Mouse (Mus musculus) heart, embryonic 14.5 days (tissue): Measurements from ENCODE around the gene Fryl. TPM values are rescaled to one million over a fixed set of nuclear protein-coding genes. Genes with fewer than 3 reads are reported as not detected.

ENCODE experiments used
- ATAC-seq: fragments of 200-750 bp; cut with Nextera tagmentation; 2 replicates; pipeline ENCODE4 v1.8.0; 2017; ENCODE audit warnings: low read depth, moderate TSS enrichment; ENCODE audit not compliant: insufficient number of reproducible peaks, insufficient read depth, low FRiP score
- H3K27ac ChIP-seq, 2 experiments: fragments of 200-500 bp in 1 of 2; fragments of 300-500 bp in 1 of 2; sonication (generic) in 1 of 2; replicated peaks in 1 of 2; 2 replicates each; pipeline ENCODE4 v1.5.1; 2012 to 2014; ENCODE audit warnings: low read depth in 2 of 2, low read length in 2 of 2, control low read depth in 1 of 2, mild to moderate bottlenecking in 1 of 2, mixed read lengths in 1 of 2; ENCODE audit not compliant: control insufficient read depth in 1 of 2, insufficient read depth in 1 of 2
- H3K27me3 ChIP-seq: fragments of 300-500 bp; sonication (generic); 2 replicates; pipeline ENCODE4 v1.6.1; 2014; ENCODE audit warnings: mild to moderate bottlenecking, low read length, control low read depth; ENCODE audit not compliant: control insufficient read depth, insufficient read depth
- H3K36me3 ChIP-seq: fragments of 300-500 bp; sonication (generic); 2 replicates; pipeline ENCODE4 v1.6.1; 2014; ENCODE audit warnings: mild to moderate bottlenecking, control low read depth, low read length, mixed read lengths; ENCODE audit not compliant: control insufficient read depth, insufficient read depth
- H3K4me1 ChIP-seq, 2 experiments: fragments of 200-500 bp in 1 of 2; fragments of 300-500 bp in 1 of 2; sonication (generic) in 1 of 2; 2 replicates each; pipeline ENCODE4 v1.6.1; 2012 to 2014; ENCODE audit warnings: low read length in 2 of 2, control low read depth in 1 of 2, mixed read lengths in 1 of 2; ENCODE audit not compliant: control insufficient read depth in 2 of 2, insufficient read depth in 2 of 2
- H3K4me2 ChIP-seq: fragments of 300-500 bp; sonication (generic); 2 replicates; pipeline ENCODE4 v1.6.1; 2014; ENCODE audit warnings: mild to moderate bottlenecking, low read length
- H3K4me3 ChIP-seq, 2 experiments: fragments of 200-500 bp in 1 of 2; fragments of 300-500 bp in 1 of 2; sonication (generic) in 1 of 2; 2 replicates each; pipeline ENCODE4 v1.5.1; 2012 to 2014; ENCODE audit warnings: low read length in 2 of 2, mild to moderate bottlenecking in 2 of 2, control low read depth in 1 of 2, low read depth in 1 of 2, moderate library complexity in 1 of 2; ENCODE audit not compliant: control insufficient read depth in 1 of 2, insufficient read depth in 1 of 2
- H3K9ac ChIP-seq: fragments of 300-500 bp; sonication (generic); 2 replicates; pipeline ENCODE4 v1.6.1; 2014; ENCODE audit warnings: mild to moderate bottlenecking, low read length
- H3K9me3 ChIP-seq: fragments of 300-500 bp; sonication (generic); 2 replicates; pipeline ENCODE4 v1.6.1; 2016; ENCODE audit warnings: low read length, control low read depth; ENCODE audit not compliant: control insufficient read depth
- WGBS: fragments of 180-500 bp; shearing (Covaris S2); extraction: QIAGEN DNeasy Blood & Tissue Kit; methylation state at CpG from one replicate; pipeline ENCODE4 v1.1.7; 2014; 5-methylcytosine and 5-hydroxymethylcytosine counted together
- polyA plus RNA-seq: library from polyadenylated mRNA; unstranded; fragments of >200 nt; fragmentation: Nextera tagmentation; extraction: Ambion mirVana; gene quantifications from 2 replicates; pipeline ENCODE4 v1.2.1, GENCODE M21; 2014

The Fryl gene
- polyA plus RNA-seq, 1 experiment from 2014 or later = 35.0 TPM

GRCm38 (mm10) chr5:73171876-73172480, 84.4 kb downstream of the Fryl start:
- no peaks in the 10 kb centered on the region for H3K36me3 ChIP-seq
- H3K27me3 ChIP-seq = no peaks in the 10 kb centered on the region
- no peak overlapping the region for H3K9ac ChIP-seq
- H3K9me3 ChIP-seq = no peaks in the 10 kb centered on the region
- ATAC-seq = no peak
- 72% methylated on average over 12 of the region's 12 CpGs for WGBS
- no peak overlapping the region for H3K4me3 ChIP-seq
- no peak overlapping the region for H3K4me2 ChIP-seq
- no peak overlapping the region for H3K27ac ChIP-seq
- peaks cover 21 to 39% of the 10 kb centered on the region in 2 experiments for H3K4me1 ChIP-seq

GRCm38 (mm10) chr5:73171203-73171602, 85.2 kb downstream of the Fryl start:
- WGBS = 52% methylated on average over 1 of the region's 1 CpGs
- Histone ChIP-seq H3K27ac (no peak overlapping the region), H3K4me1 (peaks cover 23 to 45% of the 10 kb centered on the region in 2 experiments), H3K27me3 (no peaks in the 10 kb centered on the region), H3K9me3 (no peaks in the 10 kb centered on the region), H3K36me3 (no peaks in the 10 kb centered on the region), H3K4me2 (no peak overlapping the region), H3K9ac (no peak overlapping the region), H3K4me3 (no peak overlapping the region)
- no peak for ATAC-seq

GRCm38 (mm10) chr5:73168769-73169272, 87.6 kb downstream of the Fryl start:
- WGBS = 15% methylated on average over 5 of the region's 5 CpGs
- peaks cover 29 to 54% of the 10 kb centered on the region in 2 experiments for H3K4me1 ChIP-seq
- no peaks in the 10 kb centered on the region for H3K27me3 ChIP-seq
- no peaks in the 10 kb centered on the region for H3K9me3 ChIP-seq
- ATAC-seq = no peak
- no peaks in the 10 kb centered on the region for H3K36me3 ChIP-seq
- H3K27ac ChIP-seq = peak overlapping the region; percentile 78 to 88
- peak overlapping the region; percentile 58 for H3K4me2 ChIP-seq
- no peak overlapping the region; the same call in 1 of the 2 replicates for H3K9ac ChIP-seq
- H3K4me3 ChIP-seq = peak overlapping the region in 1 of 2 experiments; percentile 3; a peak in 2 of 4 replicates

GRCm38 (mm10) chr5:73167976-73168768, 88.2 kb downstream of the Fryl start:
- no peaks in the 10 kb centered on the region for H3K36me3 ChIP-seq
- no peaks in the 10 kb centered on the region for H3K9me3 ChIP-seq
- H3K27me3 ChIP-seq = no peaks in the 10 kb centered on the region
- peak overlapping the region; percentile 58 for H3K4me2 ChIP-seq
- peak overlapping the region; percentile 78 to 88 for H3K27ac ChIP-seq
- peaks cover 31 to 57% of the 10 kb centered on the region in 2 experiments for H3K4me1 ChIP-seq
- peak overlapping the region; percentile 31 for H3K9ac ChIP-seq
- WGBS = 27% methylated on average over 18 of the region's 18 CpGs
- no peak for ATAC-seq
- H3K4me3 ChIP-seq = peak overlapping the region; percentile 3 to 11

GRCm38 (mm10) chr5:73163970-73164369, 92.4 kb downstream of the Fryl start:
- Histone ChIP-seq H3K4me3 (no peak overlapping the region), H3K9ac (no peak overlapping the region), H3K9me3 (no peaks in the 10 kb centered on the region), H3K4me2 (no peak overlapping the region), H3K27me3 (no peaks in the 10 kb centered on the region), H3K36me3 (no peaks in the 10 kb centered on the region), H3K27ac (peak overlapping the region in 1 of 2 experiments; percentile 22; a peak in 2 of 4 replicates), H3K4me1 (peaks cover 32 to 56% of the 10 kb centered on the region in 2 experiments)
- WGBS = 35% methylated on average over 6 of the region's 6 CpGs
- no peak for ATAC-seq

GRCm38 (mm10) chr5:73162492-73162891, 93.9 kb downstream of the Fryl start:
- Histone ChIP-seq H3K36me3 (no peaks in the 10 kb centered on the region), H3K9me3 (no peaks in the 10 kb centered on the region), H3K4me3 (no peak overlapping the region), H3K4me2 (no peak overlapping the region), H3K27ac (peak overlapping the region in 1 of 2 experiments; percentile 12; a peak in 1 of 4 replicates), H3K4me1 (peaks cover 19 to 44% of the 10 kb centered on the region in 2 experiments), H3K9ac (no peak overlapping the region), H3K27me3 (no peaks in the 10 kb centered on the region)
- ATAC-seq = no peak
- WGBS = 52% methylated on average over 2 of the region's 2 CpGs

- no peaks in the 10 kb centered on the region for H3K36me3 ChIP-seq
- 81% methylated on average over 9 of the region's 9 CpGs for WGBS
- no peak overlapping the region for H3K27ac ChIP-seq
- H3K9ac ChIP-seq = no peak overlapping the region
- H3K4me1 ChIP-seq = peaks cover 25 to 46% of the 10 kb centered on the region in 2 experiments
- no peaks in the 10 kb centered on the region for H3K27me3 ChIP-seq
- no peaks in the 10 kb centered on the region for H3K9me3 ChIP-seq
- no peak overlapping the region for H3K4me3 ChIP-seq
- ATAC-seq = no peak
- no peak overlapping the region for H3K4me2 ChIP-seq
Observed at GRCm38 (mm10) chr5:73160440-73160839, 96.0 kb downstream of the Fryl start.
